Mouse (Mus musculus) myocyte (in vitro differentiated cells): ENCODE data around the gene Zbp1. TPM values are rescaled to one million over a fixed set of nuclear protein-coding genes. Genes with fewer than 3 reads are reported as not detected.
A peak's percentile ranks its signal among the peaks of the same experiment; 100 is the strongest.

Experiments used
- H3K27me3 ChIP-seq: one replicate; pipeline ENCODE4 v1.6.1; 2011; ENCODE audit not compliant: control insufficient read depth, insufficient read depth, insufficient read length
- H3K36me3 ChIP-seq: one replicate; pipeline ENCODE4 v1.6.1; 2011; ENCODE audit not compliant: control insufficient read depth, insufficient read depth
- H3K4me2 ChIP-seq: one replicate; pipeline ENCODE4 v1.6.1; 2011; ENCODE audit warnings: low read depth, control low read depth
- H3K4me3 ChIP-seq: one replicate; pipeline ENCODE4 v1.5.1; 2011; ENCODE audit warnings: mild to moderate bottlenecking, control low read depth, moderate library complexity
- H3K79me2 ChIP-seq: one replicate; pipeline ENCODE4 v1.6.1; 2011; ENCODE audit not compliant: control insufficient read depth, insufficient read depth
- H3ac ChIP-seq: one replicate; pipeline ENCODE4 v1.6.1; 2011; ENCODE audit not compliant: control insufficient read depth, insufficient read length
- CEBPB ChIP-seq: IDR thresholded peaks from 2 replicates; pipeline ENCODE4 v1.6.1; 2011; ENCODE audit warnings: mild to moderate bottlenecking, moderate library complexity; ENCODE audit not compliant: poor library complexity, insufficient read depth, severe bottlenecking
- E2F4 ChIP-seq: IDR thresholded peaks from one replicate; pipeline ENCODE4 v1.6.1; 2011; ENCODE audit warnings: mild to moderate bottlenecking, control low read depth, moderate library complexity; ENCODE audit not compliant: insufficient read depth
- MAX ChIP-seq: IDR thresholded peaks from one replicate; pipeline ENCODE4 v1.6.1; 2011; ENCODE audit warnings: low read depth, mild to moderate bottlenecking, control low read depth
- MYOD1 ChIP-seq, 3 experiments: IDR thresholded peaks; one replicate each; pipeline ENCODE4 v1.6.1; 2011; ENCODE audit warnings: control low read depth in 2 of 3, low read depth in 2 of 3, mild to moderate bottlenecking in 2 of 3, moderate library complexity in 1 of 3; ENCODE audit not compliant: insufficient read length in 2 of 3, control insufficient read depth in 1 of 3
- MYOG ChIP-seq, 3 experiments: IDR thresholded peaks; one replicate each; pipeline ENCODE4 v1.6.1; 2011; ENCODE audit warnings: control low read depth in 2 of 3, low read depth in 2 of 3, mild to moderate bottlenecking in 2 of 3; ENCODE audit not compliant: insufficient read length in 2 of 3, control insufficient read depth in 1 of 3, insufficient read depth in 1 of 3
- POLR2A ChIP-seq: IDR thresholded peaks from one replicate; pipeline ENCODE4 v1.6.1; 2011; ENCODE audit warnings: low read depth, mild to moderate bottlenecking, control low read depth, moderate library complexity; ENCODE audit not compliant: insufficient read length
- POLR2AphosphoS2 ChIP-seq: IDR thresholded peaks from one replicate; pipeline ENCODE4 v1.6.1; 2011; ENCODE audit warnings: low read depth, control low read depth; ENCODE audit not compliant: insufficient read length
- REST ChIP-seq: IDR thresholded peaks from one replicate; pipeline ENCODE4 v1.6.1; 2011; ENCODE audit warnings: mild to moderate bottlenecking, control low read depth, moderate library complexity; ENCODE audit not compliant: insufficient read depth, insufficient read length
- SRF ChIP-seq: IDR thresholded peaks from one replicate; pipeline ENCODE4 v1.6.1; 2011; ENCODE audit warnings: low read depth; ENCODE audit not compliant: control insufficient read depth, insufficient read length
- TCF12 ChIP-seq: IDR thresholded peaks from one replicate; pipeline ENCODE4 v1.6.1; 2011; ENCODE audit warnings: mild to moderate bottlenecking, control low read depth; ENCODE audit not compliant: poor library complexity, insufficient read depth, severe bottlenecking
- TCF3 ChIP-seq: IDR thresholded peaks from one replicate; pipeline ENCODE4 v1.6.1; 2011; ENCODE audit warnings: low read depth, control low read depth; ENCODE audit not compliant: insufficient read length
- USF1 ChIP-seq: IDR thresholded peaks from one replicate; pipeline ENCODE4 v1.6.1; 2011; ENCODE audit warnings: low read depth, mild to moderate bottlenecking, control low read depth, moderate library complexity
- polyA plus RNA-seq: library from polyadenylated mRNA; unstranded; fragments of >200 nt; fragmentation: generic; extraction: Trizol; gene quantifications from one replicate; pipeline ENCODE4 v1.2.1, GENCODE M21; 2012; ENCODE audit warnings: missing spikeins

Zbp1 gene
- polyA plus RNA-seq, 1 experiment, result 1.1 TPM

DNA sequence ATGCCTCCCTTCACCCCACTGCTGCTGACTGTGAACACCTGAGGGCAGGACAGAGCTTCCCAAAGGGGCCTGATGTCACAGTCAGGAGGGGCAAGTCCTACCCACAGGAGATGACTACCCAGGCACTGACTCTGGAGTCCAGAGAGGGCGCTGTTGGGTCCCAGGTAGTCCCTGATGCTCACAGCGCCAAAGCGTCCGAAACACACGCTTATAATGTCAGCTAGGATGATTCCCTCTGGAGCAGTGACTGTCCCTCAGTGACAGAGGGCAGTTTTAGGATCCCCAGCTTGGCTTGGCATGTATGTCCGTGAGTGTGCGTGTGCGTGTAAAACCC, 14.0 kb upstream of the Zbp1 start:
- Histone ChIP-seq H3K27me3 (no peaks in the 10 kb centered on the region), H3K36me3 (peaks cover 30% of the 10 kb centered on the region)
- TF ChIP-seq E2F4 (no peak), USF1 (no peak), POLR2AphosphoS2 (peak; percentile 54), MYOD1 (IDR thresholded peaks at IDR 0.05; ENCODE audit: control insufficient read depth in 1 of 3, insufficient read length in 2 of 3, low read depth in 2 of 3) (no peak), REST (no peak), MYOG (IDR thresholded peaks at IDR 0.05; ENCODE audit: control insufficient read depth in 1 of 3, insufficient read depth in 1 of 3, insufficient read length in 2 of 3, low read depth in 2 of 3) (no peak), TCF12 (no peak), POLR2A (peak; percentile 21), TCF3 (no peak), SRF (no peak), CEBPB (no peak), MAX (no peak)

DNA sequence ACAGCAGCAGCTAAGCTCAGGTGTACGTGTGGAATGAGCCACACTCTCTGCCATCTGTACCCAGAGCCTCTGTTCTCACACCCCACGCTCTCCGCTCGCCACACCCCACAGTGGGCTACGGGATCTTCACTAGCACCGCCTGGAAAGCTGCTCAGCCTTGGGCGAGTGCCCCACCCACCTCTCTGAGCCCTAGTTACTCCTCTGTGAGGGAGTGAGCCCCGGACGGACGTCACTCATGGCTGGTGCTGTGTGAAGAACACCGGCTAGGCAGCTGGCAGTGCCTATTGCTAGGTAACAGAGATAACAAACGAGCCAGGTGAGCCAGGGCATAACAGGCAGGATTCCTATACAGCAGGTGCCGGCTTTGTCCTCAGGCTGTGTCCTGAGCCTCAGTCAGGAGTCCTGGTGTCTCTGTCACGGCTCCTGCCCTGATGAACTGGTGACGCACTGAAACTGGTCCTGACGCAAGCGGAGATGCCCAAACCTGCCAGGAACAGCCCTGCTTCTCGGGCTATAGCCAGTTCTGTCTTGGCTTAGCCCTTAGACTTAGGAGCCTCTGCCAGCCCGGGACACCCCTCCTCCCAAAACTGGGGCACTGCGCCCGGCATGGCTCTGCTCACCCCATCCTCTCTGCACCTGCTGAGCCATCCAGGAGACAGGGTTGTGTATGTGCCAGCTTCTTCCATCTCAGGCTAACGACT, 13.5 kb upstream of the Zbp1 start:
- Histone ChIP-seq H3K36me3 (peaks cover 30% of the 10 kb centered on the region), H3ac (no peak overlapping the region), H3K4me3 (no peak overlapping the region), H3K4me2 (no peak overlapping the region), H3K27me3 (no peaks in the 10 kb centered on the region), H3K79me2 (peaks cover 47% of the 10 kb centered on the region)
- peak; percentile 23 for TF ChIP-seq POLR2AphosphoS2
- no peak for TF ChIP-seq REST
- TF ChIP-seq POLR2A, result peak; percentile 12

More for the DNA sequence above, 14.0 kb upstream of the Zbp1 start:
- Histone ChIP-seq H3K79me2 (peaks cover 52% of the 10 kb centered on the region), H3K4me2 (no peak overlapping the region), H3K4me3 (no peak overlapping the region), H3ac (no peak overlapping the region)

GRCm38 (mm10) chr2:173229578-173230224, 11.0 kb upstream of the Zbp1 start:
- H3K4me2 ChIP-seq, result no peak overlapping the region
- no peak for TF ChIP-seq MAX
- TF ChIP-seq CEBPB, result no peak
- peak; percentile 67 for TF ChIP-seq POLR2AphosphoS2
- peak in 1 of 3 experiments; percentile 12 for TF ChIP-seq MYOG (IDR thresholded peaks at IDR 0.05; ENCODE audit: control insufficient read depth in 1 of 3, insufficient read depth in 1 of 3, insufficient read length in 2 of 3, low read depth in 2 of 3)
- TF ChIP-seq USF1, result no peak
- TF ChIP-seq POLR2A, result peak; percentile 42
- H3K79me2 ChIP-seq, result peaks cover 22% of the 10 kb centered on the region
- H3K4me3 ChIP-seq, result no peak overlapping the region
- no peak overlapping the region for H3ac ChIP-seq
- H3K36me3 ChIP-seq, result peaks cover 45% of the 10 kb centered on the region
- no peaks in the 10 kb centered on the region for H3K27me3 ChIP-seq

DNA sequence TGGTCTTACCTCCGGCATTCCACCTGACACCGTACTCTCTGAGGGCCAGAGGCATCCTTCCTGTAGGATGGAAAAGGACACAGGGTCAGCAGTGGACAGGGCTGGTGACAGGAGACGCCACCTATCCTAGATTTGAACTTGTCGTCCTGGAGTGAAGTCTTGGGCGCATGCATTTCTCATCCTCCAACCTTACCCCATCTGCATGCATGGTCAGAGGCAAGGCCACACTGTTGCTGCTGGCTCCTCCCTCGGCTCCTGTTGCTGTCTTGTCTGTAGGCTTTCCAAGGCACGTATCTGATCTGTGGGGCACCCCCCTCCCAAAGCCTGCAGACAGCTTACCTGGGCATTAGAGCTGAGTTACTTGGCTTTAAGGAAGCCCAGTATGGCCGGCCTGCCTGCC, 9.8 kb upstream of the Zbp1 start:
- Histone ChIP-seq H3K36me3 (peaks cover 45% of the 10 kb centered on the region), H3ac (no peak overlapping the region), H3K4me3 (no peak overlapping the region), H3K79me2 (peaks cover 11% of the 10 kb centered on the region), H3K27me3 (no peaks in the 10 kb centered on the region), H3K4me2 (no peak overlapping the region)
- TF ChIP-seq POLR2A (peak; percentile 34), MYOG (IDR thresholded peaks at IDR 0.05; ENCODE audit: control insufficient read depth in 1 of 3, insufficient read depth in 1 of 3, insufficient read length in 2 of 3, low read depth in 2 of 3) (no peak), POLR2AphosphoS2 (peak; percentile 73), REST (no peak), TCF12 (no peak)

GRCm38 (mm10) chr2:173226792-173227191, 8.1 kb upstream of the Zbp1 start:
- Histone ChIP-seq H3K4me3 (no peak overlapping the region), H3K4me2 (no peak overlapping the region), H3K79me2 (no peaks in the 10 kb centered on the region), H3K27me3 (no peaks in the 10 kb centered on the region), H3ac (no peak overlapping the region), H3K36me3 (peaks cover 37% of the 10 kb centered on the region)
- peak; percentile 44 for TF ChIP-seq POLR2AphosphoS2
- TF ChIP-seq REST, result no peak
